Mouse (Mus musculus) erythroblast, adult 5-6 weeks (primary cell): ENCODE measurements around the gene Gm3045. TPM values are rescaled to one million over a fixed set of nuclear protein-coding genes. Genes with fewer than 3 reads are reported as not detected.

Experiments
- ATAC-seq: replicated peaks from 2 replicates; pipeline ENCODE4 v1.8.0; 2016; ENCODE audit warnings: moderate number of reproducible peaks, mild to moderate bottlenecking, moderate TSS enrichment, inconsistent platforms; ENCODE audit not compliant: poor library complexity, low FRiP score, severe bottlenecking
- total RNA-seq, 2 experiments: library from RNA; stranded (forward) in 1 of 2; stranded (reverse) in 1 of 2; fragments of 150-400 nt in 1 of 2; fragments of 200-764, 138-1000 nt in 1 of 2; gene quantifications; 2 replicates each; pipeline versions ENCODE4 v1.2.3 to v1.2.4; 2015 to 2017; ENCODE audit warnings: low replicate concordance in 2 of 2

Gene Gm3045
- total RNA-seq, 2 experiments from 2014 or later, result not detected

DNA sequence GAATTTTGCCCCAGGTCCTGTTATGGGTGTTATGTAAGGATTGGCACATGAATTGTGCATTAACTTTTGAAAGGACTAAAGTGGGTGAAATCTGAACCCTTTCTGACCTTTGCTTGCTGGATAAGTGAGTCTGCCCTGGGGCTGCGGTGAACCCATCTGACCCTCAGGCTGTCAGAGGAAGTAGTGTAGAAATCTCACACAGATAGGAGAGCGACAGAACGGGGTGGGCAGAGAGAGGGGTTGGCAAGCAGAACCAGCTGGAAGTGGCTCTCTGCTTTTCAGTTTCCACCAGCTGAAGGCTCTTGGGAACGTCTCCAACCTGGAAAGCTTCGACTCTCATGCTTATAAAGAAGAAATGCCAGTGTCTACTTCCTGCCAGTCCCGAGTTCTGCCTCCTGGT lies 50.9 kb downstream of the Gm3045 start:
- ATAC-seq, result no peak

DNA sequence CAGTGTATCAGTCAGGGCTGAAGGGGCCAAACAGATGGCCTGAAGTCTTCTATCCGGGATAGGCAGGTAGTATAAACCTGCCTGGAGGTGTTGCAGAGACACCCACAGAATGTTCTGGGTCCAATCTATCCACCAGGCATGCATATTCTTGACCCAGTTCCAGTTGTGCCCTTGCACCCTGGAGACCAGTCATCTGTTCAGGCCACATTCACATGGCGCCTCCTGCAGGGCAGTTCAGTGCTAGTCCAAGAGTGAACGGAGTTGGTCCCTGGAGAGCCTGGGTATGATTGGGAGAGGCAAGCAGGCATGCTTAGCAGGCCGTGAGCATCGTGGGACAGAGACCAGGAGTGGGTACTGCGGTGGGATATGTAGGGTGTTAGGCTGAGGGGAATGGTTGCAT lies 51.6 kb downstream of the Gm3045 start:
- no peak for ATAC-seq

DNA sequence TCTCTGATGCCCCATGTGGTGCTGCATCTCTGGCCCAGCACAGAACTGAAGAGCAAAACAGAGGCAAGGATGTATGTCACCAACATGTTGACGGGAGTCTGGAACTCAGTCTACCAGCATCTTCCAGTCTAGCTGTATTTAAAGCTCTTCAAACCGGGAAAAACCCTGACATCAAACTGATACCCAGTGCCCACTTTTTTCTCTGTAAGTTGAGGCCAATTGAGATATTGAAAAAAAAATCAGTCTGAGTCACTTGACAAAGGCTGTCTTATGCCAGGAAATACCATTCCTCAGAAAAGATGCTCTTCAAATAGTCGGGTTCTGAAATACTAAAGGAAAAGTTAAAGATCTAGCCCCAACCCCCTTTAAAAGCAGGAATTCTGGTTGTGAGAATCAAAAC lies 55.8 kb downstream of the Gm3045 start, which contains the start of gene Il9:
Gene Il9, minus strand, starts transcription at position 101 of the 400 bp plus-strand sequence.
- ATAC-seq, result no peak

Other genes with a start within 250 kb of the Gm3045 start
- gene Tifab, start 247.7 kb upstream of the Gm3045 start, total RNA-seq (2015; ENCODE audit: low replicate concordance), result 8.4 and 18.3 TPM in 2 replicates
- gene Tifab, start 247.7 kb upstream of the Gm3045 start, total RNA-seq (2017; ENCODE audit: low replicate concordance), result 10.9 and 16.3 TPM in 2 replicates
- not detected in 2 replicates for gene Neurog1, start 174.4 kb upstream of the Gm3045 start, total RNA-seq (2015; ENCODE audit: low replicate concordance)
- gene Neurog1, start 174.4 kb upstream of the Gm3045 start, total RNA-seq (2017; ENCODE audit: low replicate concordance), result not detected in 2 replicates
- gene Cxcl14, start 130.0 kb upstream of the Gm3045 start, total RNA-seq (2015; ENCODE audit: low replicate concordance), result 0.84 TPM in 1 of 2 replicates, not detected in the other
- 0.42 and 0.51 TPM in 2 replicates for gene Cxcl14, start 130.0 kb upstream of the Gm3045 start, total RNA-seq (2017; ENCODE audit: low replicate concordance)
- not detected in 2 replicates for gene Slc25a48, start 11.8 kb downstream of the Gm3045 start, total RNA-seq (2015; ENCODE audit: low replicate concordance)
- not detected in 2 replicates for gene Slc25a48, start 11.8 kb downstream of the Gm3045 start, total RNA-seq (2017; ENCODE audit: low replicate concordance)
- gene Il9, start 55.7 kb downstream of the Gm3045 start, total RNA-seq (2015; ENCODE audit: low replicate concordance), result not detected in 2 replicates
- not detected in 2 replicates for gene Il9, start 55.7 kb downstream of the Gm3045 start, total RNA-seq (2017; ENCODE audit: low replicate concordance)
- not detected in 2 replicates for gene Fbxl21, start 95.9 kb downstream of the Gm3045 start, total RNA-seq (2015; ENCODE audit: low replicate concordance)
- gene Fbxl21, start 95.9 kb downstream of the Gm3045 start, total RNA-seq (2017; ENCODE audit: low replicate concordance), result not detected in 2 replicates
- not detected in 2 replicates for gene Lect2, start 121.9 kb downstream of the Gm3045 start, total RNA-seq (2015; ENCODE audit: low replicate concordance)
- not detected in 2 replicates for gene Lect2, start 121.9 kb downstream of the Gm3045 start, total RNA-seq (2017; ENCODE audit: low replicate concordance)
- 20.4 and 25.7 TPM in 2 replicates for gene Tgfbi, start 182.9 kb downstream of the Gm3045 start, total RNA-seq (2015; ENCODE audit: low replicate concordance)
- gene Tgfbi, start 182.9 kb downstream of the Gm3045 start, total RNA-seq (2017; ENCODE audit: low replicate concordance), result 20.8 and 27.5 TPM in 2 replicates